ENCODE assay signal across 8 mouse cellular contexts in the genomic region with DNA sequence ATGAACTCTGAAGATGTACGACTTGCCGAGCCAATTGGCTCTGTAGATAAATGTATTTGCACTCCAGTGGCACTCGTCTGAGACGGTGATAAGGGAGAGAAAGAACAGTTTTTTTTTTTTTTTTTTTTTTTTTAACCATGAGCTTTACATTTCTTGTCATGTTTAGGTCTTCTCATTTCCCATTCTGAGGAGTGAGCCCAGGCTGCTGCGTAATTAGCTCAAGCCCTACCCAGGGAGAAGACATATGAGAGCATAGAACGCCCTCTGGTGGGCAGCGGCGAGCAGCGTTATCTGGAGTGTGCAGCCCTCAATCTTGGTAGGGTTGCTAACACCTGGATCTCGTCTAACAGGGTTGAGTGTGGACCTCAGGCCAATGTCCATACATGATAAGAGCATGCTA. TPM values are rescaled to one million over a fixed set of nuclear protein-coding genes. Genes with fewer than 3 reads are reported as not detected.
A peak's percentile ranks its signal among the peaks of the same experiment; 100 is the strongest.
DNase-seq lines count a peak whose midpoint lies in the region; ATAC-seq and TF ChIP-seq lines count a peak whose summit lies in the region.

No protein-coding gene starts in this region.

- no peaks in the 10 kb centered on the region for H3K27me3 ChIP-seq in hindbrain, postnatal 0 days (ENCODE audit: insufficient read depth, low read length)

- 29% methylated on average over 10 of the region's 10 CpGs for WGBS in hindbrain, postnatal 0 days

- no peak overlapping the region for H3K4me3 ChIP-seq in hindbrain, postnatal 0 days (ENCODE audit: low read length)

- ATAC-seq in hindbrain, postnatal 0 days = peak; percentile 82; the same call in 1 of the 2 replicates
- ATAC-seq in inflammation-experienced regulatory T-cells, adult 6 months = no peak

- no peaks in the 10 kb centered on the region for H3K36me3 ChIP-seq in hindbrain, postnatal 0 days (ENCODE audit: insufficient read depth, low read length)

- H3K4me2 ChIP-seq in hindbrain, postnatal 0 days (ENCODE audit: low read depth, low read length) = no peak overlapping the region

- no peaks in the 10 kb centered on the region for H3K9me3 ChIP-seq in hindbrain, postnatal 0 days (ENCODE audit: low read length)

- no peak overlapping the region for H3K9ac ChIP-seq in hindbrain, postnatal 0 days (replicated peaks; ENCODE audit: low read length)

- peak; percentile 36 for DNase-seq in adipocyte (ENCODE audit: low spot score)
- DNase-seq in cerebellum, adult 9-11 months = peak; percentile 21
- peak; percentile 38 to 56 for DNase-seq in frontal cortex, postnatal 10 days (ENCODE audit: low spot score in 2 of 2)
- DNase-seq in hindbrain, postnatal 0 days (ENCODE audit: low spot score) = peak; percentile 75
- peak; percentile 56 to 80 for DNase-seq in left cerebral cortex, postnatal 10 days (ENCODE audit: extremely low spot score in 1 of 2, low spot score in 2 of 2)
- peak; percentile 62 for DNase-seq in mesoderm, embryonic 11.5 days (ENCODE audit: low read depth, low spot score)
- peak; percentile 36 to 76 for DNase-seq in spleen, postnatal 10 days (ENCODE audit: low spot score in 2 of 2)

- intact Hi-C loops in left cerebral cortex, postnatal 10 days (cut with DNase I) = loop anchor here (2.0 kb wide), 1 partner anchor 148 kb away; no protein-coding TSS in a partner anchor

- peak; percentile 75 for TF ChIP-seq CTCF in hindbrain, postnatal 0 days (IDR thresholded peaks at IDR 0.05; ENCODE audit: low read depth)

- no peaks in the 10 kb centered on the region for H3K4me1 ChIP-seq in hindbrain, postnatal 0 days (ENCODE audit: insufficient read depth, low read length)

- no peak overlapping the region for H3K27ac ChIP-seq in hindbrain, postnatal 0 days

RNA-seq across cellular contexts. Expression of a gene that starts 57.5 kb away (rescaled TPM):
- 0.07 and 0.10 TPM in 2 replicates for total RNA-seq in hindbrain, postnatal 0 days (2014; rRNA removed)
- not detected in 2 replicates for polyA plus RNA-seq in hindbrain, postnatal 0 days (2015; fragmentation: Nextera tagmentation; extraction: Ambion mirVana)
- under 1 TPM; 0.28 to 0.92 TPM for total RNA-seq in left cerebral cortex, postnatal 10 days (2021)
- 10 to 100 TPM in 1 of 3 experiments, not detected in 2; 23.3 TPM for polyA plus RNA-seq in inflammation-experienced regulatory T-cells, adult 6 months (2017; shearing (Covaris generic))

Comparison
In these comparisons a context has a peak if more than half of its experiments do, and no peak if none do; other contexts are left out.
1. DNase-seq: peak in every context shown above with its lines; median percentile 75 in hindbrain, postnatal 0 days; 68 in left cerebral cortex, postnatal 10 days; 62 in mesoderm, embryonic 11.5 days; 56 in spleen, postnatal 10 days; 47 in frontal cortex, postnatal 10 days; 36 in adipocyte; 21 in cerebellum, adult 9-11 months.